Mouse (Mus musculus) hindbrain, embryonic 12.5 days (tissue): ENCODE measurements around the gene Kcnj12. TPM values are rescaled to one million over a fixed set of nuclear protein-coding genes. Genes with fewer than 3 reads are reported as not detected.
A peak's percentile ranks its signal among the peaks of the same experiment; 100 is the strongest.

Experiments used
- ATAC-seq: fragments of 200-750 bp; cut with Nextera tagmentation; 2 replicates; pipeline ENCODE4 v1.8.0; 2017; ENCODE audit warnings: moderate TSS enrichment; ENCODE audit not compliant: low FRiP score
- H3K27ac ChIP-seq: fragments of 300-500 bp; sonication (generic); 2 replicates; pipeline ENCODE4 v1.5.1; 2016; ENCODE audit warnings: mild to moderate bottlenecking
- H3K27me3 ChIP-seq: fragments of 300-500 bp; sonication (generic); 2 replicates; pipeline ENCODE4 v1.6.1; 2016; ENCODE audit warnings: mild to moderate bottlenecking
- H3K36me3 ChIP-seq: fragments of 300-500 bp; sonication (generic); 2 replicates; pipeline ENCODE4 v1.6.1; 2016; ENCODE audit warnings: mild to moderate bottlenecking
- H3K4me1 ChIP-seq: fragments of 300-500 bp; sonication (generic); 2 replicates; pipeline ENCODE4 v1.6.1; 2016
- H3K4me2 ChIP-seq: fragments of 300-500 bp; sonication (generic); replicated peaks from 2 replicates; pipeline ENCODE4 v1.6.1; 2016; ENCODE audit warnings: mild to moderate bottlenecking
- H3K4me3 ChIP-seq: fragments of 300-500 bp; sonication (generic); 2 replicates; pipeline ENCODE4 v1.5.1; 2016; ENCODE audit warnings: mild to moderate bottlenecking
- H3K9ac ChIP-seq: fragments of 300-500 bp; sonication (generic); 2 replicates; pipeline ENCODE4 v1.6.1; 2016; ENCODE audit warnings: mild to moderate bottlenecking, moderate library complexity
- H3K9me3 ChIP-seq: fragments of 300-500 bp; sonication (generic); replicated peaks from 2 replicates; pipeline ENCODE4 v1.6.1; 2016; ENCODE audit warnings: mild to moderate bottlenecking
- WGBS: fragments of 180-500 bp; shearing (Covaris S2); methylation state at CpG from one replicate; pipeline ENCODE4 v1.1.7; 2016; 5-methylcytosine and 5-hydroxymethylcytosine counted together
- polyA plus RNA-seq: library from polyadenylated mRNA; unstranded; fragments of >200 nt; fragmentation: Nextera tagmentation; extraction: Ambion mirVana; gene quantifications from 2 replicates; pipeline ENCODE4 v1.2.1, GENCODE M21; 2016

Kcnj12 gene
- polyA plus RNA-seq, 1 experiment from 2014 or later: 2.7 TPM

DNA sequence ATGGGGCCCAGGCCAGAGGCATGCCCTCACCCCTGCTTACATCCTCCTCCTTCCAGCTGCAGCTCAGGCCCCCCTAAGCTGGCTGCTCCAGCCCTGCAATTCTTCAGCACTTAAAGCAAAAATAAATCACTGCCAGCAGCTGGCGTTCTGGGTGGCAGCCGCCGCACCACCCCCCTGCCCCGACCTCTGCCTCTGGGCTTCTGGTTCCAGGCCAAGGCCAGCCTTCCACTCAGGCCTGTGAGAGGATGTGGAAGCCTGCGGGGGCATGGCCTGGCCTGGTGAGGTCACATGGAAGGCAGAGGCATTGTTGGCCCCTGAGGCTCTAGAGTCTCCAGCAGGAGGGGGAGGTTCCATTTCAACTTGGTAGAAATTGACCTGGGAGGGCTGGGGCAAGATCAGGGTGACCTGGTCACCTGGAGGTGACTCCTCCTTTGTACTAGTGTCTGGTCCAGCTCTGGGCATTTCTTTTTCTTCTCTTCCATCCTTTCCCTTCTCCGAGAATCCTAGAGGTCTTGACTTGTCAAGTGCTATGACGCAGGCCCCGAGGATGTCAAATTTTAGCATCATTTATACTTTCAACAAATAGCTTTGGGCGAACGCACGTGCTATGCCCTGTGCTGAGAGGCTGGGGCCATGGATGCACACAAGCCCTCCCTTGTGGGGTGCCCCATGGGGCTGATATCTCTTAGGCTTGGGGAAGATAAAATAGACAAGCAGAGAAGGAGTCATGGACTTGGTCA lies 6.0 kb downstream of the Kcnj12 start:
- no peak for ATAC-seq
- H3K36me3 ChIP-seq: no peaks in the 10 kb centered on the region
- no peaks in the 10 kb centered on the region for H3K9me3 ChIP-seq
- peaks cover 32% of the 10 kb centered on the region for H3K4me1 ChIP-seq
- no peak overlapping the region for H3K27ac ChIP-seq
- no peak overlapping the region for H3K4me2 ChIP-seq
- peaks cover 23% of the 10 kb centered on the region for H3K27me3 ChIP-seq
- no peak overlapping the region for H3K9ac ChIP-seq
- 57% methylated on average over 11 of the region's 11 CpGs for WGBS
- H3K4me3 ChIP-seq: no peak overlapping the region

DNA sequence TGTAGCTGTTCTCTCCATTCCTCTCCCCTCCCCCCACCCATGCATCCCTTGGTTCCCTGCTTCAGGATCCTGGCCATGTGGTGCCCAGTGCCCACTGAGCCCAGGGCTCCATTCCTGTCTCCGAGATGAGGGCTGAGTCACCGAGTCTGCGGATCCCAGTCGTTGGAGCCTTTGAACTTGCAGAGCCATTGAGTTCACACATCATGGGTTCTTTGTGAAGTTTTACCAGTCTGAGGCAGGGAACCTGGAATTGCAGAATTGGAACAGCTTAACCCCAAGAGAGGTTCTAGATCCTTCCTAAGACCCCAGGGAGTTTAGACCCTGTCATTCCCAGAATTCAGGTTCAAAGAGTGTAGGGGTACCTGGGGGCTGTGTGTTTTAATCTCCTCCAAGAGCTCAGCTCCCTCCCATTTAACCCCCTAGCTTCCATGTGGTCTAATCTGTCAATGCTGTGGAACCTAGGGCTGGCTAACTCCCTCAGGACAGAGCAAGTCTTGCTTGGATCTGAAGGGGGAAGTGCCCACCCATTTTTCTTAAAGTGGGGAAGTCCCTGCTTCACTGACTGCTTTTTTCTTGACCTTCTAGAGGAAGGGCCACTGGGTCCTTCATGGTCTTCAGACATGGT lies 6.9 kb downstream of the Kcnj12 start:
- Histone ChIP-seq H3K36me3 (no peaks in the 10 kb centered on the region), H3K4me3 (no peak overlapping the region), H3K9me3 (no peaks in the 10 kb centered on the region), H3K27me3 (peaks cover 14% of the 10 kb centered on the region), H3K4me2 (no peak overlapping the region), H3K27ac (no peak overlapping the region), H3K9ac (no peak overlapping the region), H3K4me1 (peaks cover 31% of the 10 kb centered on the region)
- 61% methylated on average over 4 of the region's 4 CpGs for WGBS
- no peak for ATAC-seq

GRCm38 (mm10) chr11:61029864-61030595 lies 7.7 kb downstream of the Kcnj12 start:
- no peaks in the 10 kb centered on the region for H3K9me3 ChIP-seq
- WGBS: 88% methylated on average over 7 of the region's 7 CpGs
- no peak for ATAC-seq
- no peak overlapping the region for H3K4me2 ChIP-seq
- H3K4me3 ChIP-seq: no peak overlapping the region
- H3K27me3 ChIP-seq: peaks cover 6% of the 10 kb centered on the region
- no peak overlapping the region for H3K27ac ChIP-seq
- H3K4me1 ChIP-seq: peaks cover 23% of the 10 kb centered on the region
- no peak overlapping the region for H3K9ac ChIP-seq
- no peaks in the 10 kb centered on the region for H3K36me3 ChIP-seq

DNA sequence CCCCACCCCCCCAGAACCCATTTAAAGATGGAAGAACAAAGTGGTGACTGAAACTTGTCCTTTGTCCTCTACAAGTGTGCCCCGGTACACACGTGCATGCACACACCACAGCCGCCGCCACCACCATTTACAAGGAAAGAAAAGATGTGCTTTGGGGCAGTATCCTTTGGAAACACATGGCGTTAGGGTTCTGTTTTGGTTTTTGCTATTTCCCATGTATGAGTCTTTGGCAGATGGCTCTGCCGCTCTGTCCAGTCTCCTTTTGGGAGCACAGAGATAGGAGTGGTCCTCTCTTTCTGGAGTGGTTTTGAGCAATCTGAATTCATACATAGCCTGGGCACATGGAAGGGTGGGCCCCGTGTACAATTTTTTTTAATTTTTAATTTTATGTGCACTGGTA lies 8.8 kb downstream of the Kcnj12 start:
- 92% methylated on average over 7 of the region's 7 CpGs for WGBS
- Histone ChIP-seq H3K4me2 (no peak overlapping the region), H3K9me3 (no peaks in the 10 kb centered on the region), H3K4me1 (peaks cover 16% of the 10 kb centered on the region), H3K36me3 (no peaks in the 10 kb centered on the region), H3K4me3 (no peak overlapping the region), H3K27me3 (peaks cover 4% of the 10 kb centered on the region; the same call in 1 of the 2 replicates), H3K27ac (no peak overlapping the region), H3K9ac (no peak overlapping the region)
- ATAC-seq: no peak

DNA sequence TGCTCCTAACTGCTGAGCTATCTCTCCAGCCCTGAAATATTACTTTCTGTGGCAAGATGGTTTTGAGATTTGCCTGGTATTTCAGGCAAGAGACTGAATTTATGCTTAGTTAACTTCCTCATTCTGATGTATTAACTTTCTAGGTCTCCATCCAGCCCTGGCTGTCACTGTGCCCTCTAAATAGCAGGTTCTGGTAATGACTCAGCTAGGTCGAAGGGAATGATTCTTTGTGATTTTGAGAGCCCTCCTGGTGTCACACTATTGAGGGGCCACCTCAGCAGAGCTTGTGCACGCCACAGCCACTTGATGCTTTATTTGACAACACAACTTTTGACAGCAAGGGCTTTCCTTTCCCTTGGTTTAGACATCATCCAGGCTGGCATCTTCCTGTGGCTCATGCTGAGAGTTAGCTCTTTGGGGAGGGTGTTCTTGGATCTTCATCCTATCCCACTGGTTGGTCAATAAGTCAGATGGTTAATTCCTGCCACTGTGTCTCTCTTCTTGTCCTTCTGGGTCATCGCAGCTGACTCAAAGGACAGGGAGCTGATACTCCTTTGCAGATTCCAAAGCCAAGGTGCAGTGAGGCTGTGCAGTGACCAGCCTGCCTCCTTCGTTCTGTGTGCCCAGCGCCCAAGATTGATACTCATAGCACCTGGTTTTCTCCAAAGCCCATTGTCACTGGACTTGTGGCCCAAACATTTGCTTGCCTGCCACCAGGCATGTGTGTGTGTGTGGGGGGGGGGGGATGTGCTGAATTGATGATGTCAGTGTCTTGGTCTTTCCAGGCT lies 9.5 kb downstream of the Kcnj12 start:
- ATAC-seq: no peak
- Histone ChIP-seq H3K36me3 (no peaks in the 10 kb centered on the region), H3K4me1 (peaks cover 14% of the 10 kb centered on the region), H3K9ac (no peak overlapping the region), H3K4me2 (no peak overlapping the region), H3K27ac (no peak overlapping the region), H3K9me3 (no peaks in the 10 kb centered on the region), H3K27me3 (no peaks in the 10 kb centered on the region; the same call in 1 of the 2 replicates), H3K4me3 (no peak overlapping the region)
- WGBS: 84% methylated on average over 5 of the region's 5 CpGs

DNA sequence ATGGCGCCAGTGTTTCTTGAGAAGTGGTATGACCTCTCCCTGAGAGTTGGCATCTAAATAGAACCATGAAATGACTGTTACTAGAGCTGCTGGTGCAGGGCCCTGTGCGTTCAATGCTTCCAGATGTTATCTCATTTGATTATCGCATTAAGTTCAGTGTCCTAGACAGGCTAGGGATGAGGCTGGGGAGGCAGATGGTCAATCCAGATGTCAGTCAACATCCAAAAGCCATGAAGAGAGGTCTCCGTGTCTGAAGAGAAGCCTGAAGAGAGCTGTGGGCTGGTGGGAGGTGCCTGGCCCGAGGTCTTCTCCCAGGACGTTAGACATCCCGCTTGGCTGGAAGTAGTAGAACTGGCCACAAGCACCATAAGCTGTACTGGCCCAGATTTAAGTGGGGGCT lies 10.1 kb downstream of the Kcnj12 start:
- Histone ChIP-seq H3K36me3 (no peaks in the 10 kb centered on the region), H3K9ac (no peak overlapping the region), H3K4me2 (no peak overlapping the region), H3K9me3 (no peaks in the 10 kb centered on the region), H3K4me3 (no peak overlapping the region), H3K27me3 (no peaks in the 10 kb centered on the region; the same call in 1 of the 2 replicates), H3K27ac (no peak overlapping the region), H3K4me1 (peaks cover 13% of the 10 kb centered on the region)
- WGBS: 77% methylated on average over 7 of the region's 7 CpGs
- ATAC-seq: no peak

DNA sequence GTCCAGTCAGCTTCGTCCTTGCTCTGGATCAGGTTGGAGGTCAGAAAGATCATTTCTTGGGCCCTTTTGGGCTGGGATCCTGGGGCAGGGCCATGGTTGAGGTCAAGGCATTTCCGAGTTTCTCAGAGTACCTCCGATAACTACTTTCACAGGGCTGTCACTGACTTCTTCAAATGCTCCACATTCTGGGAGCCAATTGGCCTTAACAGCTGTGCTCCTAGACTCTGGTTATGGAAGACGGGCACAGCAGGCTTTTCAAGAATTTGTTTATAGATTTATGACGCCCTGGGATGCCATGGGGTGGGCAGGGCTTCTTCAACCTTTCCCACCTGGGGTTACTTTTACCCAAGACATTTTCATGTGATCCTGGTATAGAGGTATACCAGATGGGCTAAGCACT lies 10.8 kb downstream of the Kcnj12 start:
- H3K9ac ChIP-seq: no peak overlapping the region
- H3K9me3 ChIP-seq: no peaks in the 10 kb centered on the region
- no peak overlapping the region for H3K4me2 ChIP-seq
- H3K4me1 ChIP-seq: peaks cover 9% of the 10 kb centered on the region
- no peak overlapping the region for H3K27ac ChIP-seq
- H3K27me3 ChIP-seq: no peaks in the 10 kb centered on the region
- no peak for ATAC-seq
- no peaks in the 10 kb centered on the region for H3K36me3 ChIP-seq
- WGBS: 74% methylated on average over 5 of the region's 5 CpGs
- no peak overlapping the region for H3K4me3 ChIP-seq

GRCm38 (mm10) chr11:61036639-61037038 lies 14.3 kb downstream of the Kcnj12 start:
- H3K4me3 ChIP-seq: no peak overlapping the region
- H3K4me2 ChIP-seq: no peak overlapping the region
- no peaks in the 10 kb centered on the region for H3K27me3 ChIP-seq
- no peak overlapping the region for H3K9ac ChIP-seq
- H3K9me3 ChIP-seq: no peaks in the 10 kb centered on the region
- H3K36me3 ChIP-seq: no peaks in the 10 kb centered on the region
- H3K4me1 ChIP-seq: 0 out of 2 replicates have a peak, but pooled peaks cover 5% of the 10 kb centered on the region
- ATAC-seq: no peak
- H3K27ac ChIP-seq: no peak overlapping the region
- 94% methylated on average over 9 of the region's 9 CpGs for WGBS

- WGBS: 79% methylated on average over 9 of the region's 9 CpGs
- Histone ChIP-seq H3K4me2 (no peak overlapping the region), H3K9me3 (no peaks in the 10 kb centered on the region), H3K4me3 (no peak overlapping the region), H3K36me3 (no peaks in the 10 kb centered on the region), H3K9ac (no peak overlapping the region), H3K4me1 (peaks cover 17% of the 10 kb centered on the region; the same call in 1 of the 2 replicates), H3K27ac (no peak overlapping the region), H3K27me3 (no peaks in the 10 kb centered on the region)
- ATAC-seq: no peak
Observed at GRCm38 (mm10) chr11:61038277-61038782, 16.0 kb downstream of the Kcnj12 start.

DNA sequence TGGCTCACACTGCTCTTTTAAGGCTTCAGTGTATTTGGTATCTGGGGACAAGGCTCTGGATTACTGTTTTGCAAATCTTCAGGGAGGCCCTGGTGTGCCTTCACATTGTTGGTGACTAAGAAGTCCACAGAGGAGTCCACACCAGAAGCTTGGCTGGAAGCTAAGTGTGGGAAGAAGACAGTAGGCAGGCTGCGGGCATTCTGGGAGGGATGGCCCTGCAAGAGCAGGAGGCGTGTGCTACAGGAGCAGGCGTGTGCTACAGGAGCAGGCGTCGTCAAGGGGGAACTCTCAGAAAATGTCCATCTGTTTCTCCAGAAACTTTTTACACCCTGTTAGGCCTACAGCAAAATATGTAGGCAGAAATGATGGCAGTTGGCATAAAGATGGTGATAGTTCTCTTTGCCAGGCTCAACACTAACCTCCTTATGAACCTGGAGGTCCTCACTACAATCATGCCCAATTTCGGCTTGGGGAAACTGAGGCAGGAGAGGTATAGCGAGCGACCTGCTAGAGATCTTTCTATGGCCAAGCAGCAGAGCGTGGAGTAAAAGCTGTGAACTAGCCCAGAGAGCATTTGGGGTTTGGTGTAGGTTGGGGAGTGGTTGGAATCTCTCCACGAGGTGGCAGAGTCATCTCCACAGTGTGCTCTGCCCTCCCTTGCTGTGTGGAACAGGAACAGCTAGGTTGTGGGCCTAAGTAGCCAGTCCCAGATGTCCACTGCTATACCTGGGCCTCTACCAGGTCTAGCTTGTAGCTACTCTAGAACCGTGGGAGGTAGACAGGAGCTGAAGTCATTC lies 18.7 kb downstream of the Kcnj12 start:
- H3K27me3 ChIP-seq: no peaks in the 10 kb centered on the region
- no peak overlapping the region for H3K9ac ChIP-seq
- no peak overlapping the region for H3K4me3 ChIP-seq
- ATAC-seq: no peak
- 85% methylated on average over 11 of the region's 11 CpGs for WGBS
- H3K27ac ChIP-seq: no peak overlapping the region
- H3K4me2 ChIP-seq: no peak overlapping the region
- H3K36me3 ChIP-seq: no peaks in the 10 kb centered on the region
- peaks cover 23% of the 10 kb centered on the region; the same call in 1 of the 2 replicates for H3K4me1 ChIP-seq
- no peaks in the 10 kb centered on the region for H3K9me3 ChIP-seq

DNA sequence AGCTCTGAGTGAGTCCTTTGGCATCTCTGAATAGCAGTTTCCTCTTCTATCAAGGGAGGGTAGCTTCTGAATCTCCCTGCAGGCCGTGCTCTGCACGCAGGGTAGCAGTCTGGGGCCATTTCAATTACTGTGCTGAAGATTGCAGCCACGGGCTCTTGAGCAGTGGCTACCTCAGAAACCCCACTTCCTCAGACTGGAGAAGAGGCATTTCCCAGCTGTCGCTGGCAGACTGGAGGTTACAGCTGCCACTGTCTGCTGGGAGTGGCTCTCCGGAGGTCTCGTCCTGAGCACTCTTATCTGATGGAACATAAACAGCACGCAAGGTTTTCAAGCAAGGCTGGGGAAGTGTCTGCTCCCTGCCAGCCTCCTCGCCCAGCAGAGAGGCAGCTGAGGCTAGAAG lies 20.2 kb downstream of the Kcnj12 start:
- no peaks in the 10 kb centered on the region for H3K27me3 ChIP-seq
- ATAC-seq: peak; percentile 52; the same call in 1 of the 2 replicates
- H3K4me2 ChIP-seq: peak overlapping the region; percentile 2; the same call in 1 of the 2 replicates
- no peaks in the 10 kb centered on the region for H3K9me3 ChIP-seq
- no peak overlapping the region for H3K4me3 ChIP-seq
- WGBS: 30% methylated on average over 8 of the region's 8 CpGs
- H3K4me1 ChIP-seq: peaks cover 23% of the 10 kb centered on the region; the same call in 1 of the 2 replicates
- H3K27ac ChIP-seq: no peak overlapping the region; the same call in 1 of the 2 replicates
- no peaks in the 10 kb centered on the region for H3K36me3 ChIP-seq
- 0 out of 2 replicates have a peak overlapping the region, but pooled peaks have one; percentile 43 for H3K9ac ChIP-seq
